Mouse (Mus musculus): ENCODE measurements around the gene Drosha. TPM values are rescaled to one million over a fixed set of nuclear protein-coding genes. Genes with fewer than 3 reads are reported as not detected.
"Not testable (repeated sequence)": the region's sequence is repeated elsewhere in the genome, so short reads cannot be mapped to it uniquely, and the experiment has no call there.

Gene Drosha
- polyA plus RNA-seq, 1 experiment from 2014 or later, result 50.2 TPM

GRCm38 (mm10) chr15:12919967-12920870, 95.6 kb downstream of the Drosha start:
- DNase-seq (ENCODE audit: low spot score), result no peak
- peaks cover 74% of the 10 kb centered on the region for H3K36me3 ChIP-seq (ENCODE audit: control insufficient read depth, insufficient read depth, low read length)
- 73% methylated on average over 24 of the region's 24 CpGs for WGBS

GRCm38 (mm10) chr15:12921901-12922300, 97.3 kb downstream of the Drosha start:
- Histone ChIP-seq H3K9ac (ENCODE audit: low read length) (no peak overlapping the region), H3K4me2 (ENCODE audit: low read length) (no peak overlapping the region), H3K4me1 (ENCODE audit: control insufficient read depth, insufficient read depth, low read length) (no peaks in the 10 kb centered on the region), H3K4me3 (ENCODE audit: low read depth, low read length) (no peak overlapping the region), H3K27ac (ENCODE audit: low read depth, low read length) (no peak overlapping the region), H3K9me3 (replicated peaks; ENCODE audit: control insufficient read depth, low read length) (no peaks in the 10 kb centered on the region), H3K36me3 (ENCODE audit: control insufficient read depth, insufficient read depth, low read length) (peaks cover 74% of the 10 kb centered on the region), H3K27me3 (replicated peaks; ENCODE audit: control insufficient read depth, insufficient read depth, low read length) (no peaks in the 10 kb centered on the region)
- 92% methylated on average over 6 of the region's 6 CpGs for WGBS
- ATAC-seq, result no peak
- no peak for DNase-seq (ENCODE audit: low spot score)

More at GRCm38 (mm10) chr15:12919967-12920870, 95.6 kb downstream of the Drosha start:
- Histone ChIP-seq H3K4me2 (ENCODE audit: low read length) (no peak overlapping the region), H3K9ac (ENCODE audit: low read length) (no peak overlapping the region), H3K27ac (ENCODE audit: low read depth, low read length) (no peak overlapping the region), H3K4me1 (ENCODE audit: control insufficient read depth, insufficient read depth, low read length) (no peaks in the 10 kb centered on the region), H3K27me3 (replicated peaks; ENCODE audit: control insufficient read depth, insufficient read depth, low read length) (no peaks in the 10 kb centered on the region), H3K9me3 (replicated peaks; ENCODE audit: control insufficient read depth, low read length) (no peaks in the 10 kb centered on the region), H3K4me3 (ENCODE audit: low read depth, low read length) (no peak overlapping the region)
- no peak; the same call in 1 of the 2 replicates for ATAC-seq

- Histone ChIP-seq H3K4me3 (ENCODE audit: low read depth, low read length) (no peak overlapping the region), H3K9me3 (replicated peaks; ENCODE audit: control insufficient read depth, low read length) (no peaks in the 10 kb centered on the region), H3K27me3 (replicated peaks; ENCODE audit: control insufficient read depth, insufficient read depth, low read length) (no peaks in the 10 kb centered on the region), H3K4me1 (ENCODE audit: control insufficient read depth, insufficient read depth, low read length) (no peaks in the 10 kb centered on the region), H3K27ac (ENCODE audit: low read depth, low read length) (no peak overlapping the region), H3K9ac (ENCODE audit: low read length) (no peak overlapping the region), H3K36me3 (ENCODE audit: control insufficient read depth, insufficient read depth, low read length) (peaks cover 69% of the 10 kb centered on the region), H3K4me2 (ENCODE audit: low read length) (no peak overlapping the region)
- DNase-seq (ENCODE audit: low spot score), result no peak
- 91% methylated on average over 6 of the region's 6 CpGs for WGBS
- ATAC-seq, result no peak
Observed at GRCm38 (mm10) chr15:12923826-12924225, 99.2 kb downstream of the Drosha start.

GRCm38 (mm10) chr15:12931481-12931880, 106.9 kb downstream of the Drosha start:
- DNase-seq (ENCODE audit: low spot score), result no peak
- H3K4me3 ChIP-seq (ENCODE audit: low read depth, low read length), result no peak overlapping the region
- 92% methylated on average over 5 of the region's 5 CpGs for WGBS
- H3K9me3 ChIP-seq (replicated peaks; ENCODE audit: control insufficient read depth, low read length), result no peaks in the 10 kb centered on the region
- no peak overlapping the region for H3K27ac ChIP-seq (ENCODE audit: low read depth, low read length)
- no peak overlapping the region for H3K9ac ChIP-seq (ENCODE audit: low read length)
- H3K27me3 ChIP-seq (replicated peaks; ENCODE audit: control insufficient read depth, insufficient read depth, low read length), result no peaks in the 10 kb centered on the region
- H3K36me3 ChIP-seq (ENCODE audit: control insufficient read depth, insufficient read depth, low read length), result peaks cover 49% of the 10 kb centered on the region
- H3K4me2 ChIP-seq (ENCODE audit: low read length), result no peak overlapping the region
- no peak for ATAC-seq
- H3K4me1 ChIP-seq (ENCODE audit: control insufficient read depth, insufficient read depth, low read length), result no peaks in the 10 kb centered on the region

GRCm38 (mm10) chr15:12936217-12936732, 111.7 kb downstream of the Drosha start:
- no peaks in the 10 kb centered on the region for H3K9me3 ChIP-seq (replicated peaks; ENCODE audit: control insufficient read depth, low read length)
- DNase-seq (ENCODE audit: low spot score) (no peak), ATAC-seq (no peak)
- H3K36me3 ChIP-seq (ENCODE audit: control insufficient read depth, insufficient read depth, low read length), result peaks cover 18% of the 10 kb centered on the region
- no peak overlapping the region for H3K4me3 ChIP-seq (ENCODE audit: low read depth, low read length)
- peaks cover 6% of the 10 kb centered on the region; the same call in 1 of the 2 replicates for H3K4me1 ChIP-seq (ENCODE audit: control insufficient read depth, insufficient read depth, low read length)
- no peak overlapping the region for H3K4me2 ChIP-seq (ENCODE audit: low read length)
- H3K27me3 ChIP-seq (replicated peaks; ENCODE audit: control insufficient read depth, insufficient read depth, low read length), result no peaks in the 10 kb centered on the region
- H3K27ac ChIP-seq (ENCODE audit: low read depth, low read length), result no peak overlapping the region
- 94% methylated on average over 10 of the region's 10 CpGs for WGBS
- H3K9ac ChIP-seq (ENCODE audit: low read length), result no peak overlapping the region

- peaks cover 14% of the 10 kb centered on the region for H3K4me1 ChIP-seq (ENCODE audit: control insufficient read depth, insufficient read depth, low read length)
- H3K9ac ChIP-seq (ENCODE audit: low read length); DNase-seq (ENCODE audit: low spot score); H3K27me3 ChIP-seq (replicated peaks; ENCODE audit: control insufficient read depth, insufficient read depth, low read length); H3K9me3 ChIP-seq (replicated peaks; ENCODE audit: control insufficient read depth, low read length); H3K4me3 ChIP-seq (ENCODE audit: low read depth, low read length); ATAC-seq; H3K4me2 ChIP-seq (ENCODE audit: low read length); H3K27ac ChIP-seq (ENCODE audit: low read depth, low read length): not testable (repeated sequence)
- WGBS, result 90% methylated on average over 3 of the region's 3 CpGs
- H3K36me3 ChIP-seq (ENCODE audit: control insufficient read depth, insufficient read depth, low read length), result peaks cover 18% of the 10 kb centered on the region
Observed at GRCm38 (mm10) chr15:12937326-12937725, 112.7 kb downstream of the Drosha start.

GRCm38 (mm10) chr15:12941106-12941505, 116.5 kb downstream of the Drosha start:
- peak; percentile 34 for DNase-seq (ENCODE audit: low spot score)
- H3K4me3 ChIP-seq (ENCODE audit: low read depth, low read length), result no peak overlapping the region
- H3K4me2 ChIP-seq (ENCODE audit: low read length), result 0 out of 2 replicates have a peak overlapping the region, but pooled peaks have one; percentile 6
- peaks cover 5% of the 10 kb centered on the region; the same call in 1 of the 2 replicates for H3K36me3 ChIP-seq (ENCODE audit: control insufficient read depth, insufficient read depth, low read length)
- H3K27ac ChIP-seq (ENCODE audit: low read depth, low read length), result no peak overlapping the region
- H3K9me3 ChIP-seq (replicated peaks; ENCODE audit: control insufficient read depth, low read length), result no peaks in the 10 kb centered on the region
- H3K4me1 ChIP-seq (ENCODE audit: control insufficient read depth, insufficient read depth, low read length), result peaks cover 18% of the 10 kb centered on the region
- ATAC-seq, result 0 out of 2 replicates have a peak, but pooled peaks have one; percentile 19
- H3K9ac ChIP-seq (ENCODE audit: low read length), result no peak overlapping the region
- no peaks in the 10 kb centered on the region for H3K27me3 ChIP-seq (replicated peaks; ENCODE audit: control insufficient read depth, insufficient read depth, low read length)
- WGBS, result 6% methylated on average over 9 of the region's 9 CpGs

- Histone ChIP-seq H3K4me2 (ENCODE audit: low read length) (no peak overlapping the region), H3K9me3 (replicated peaks; ENCODE audit: control insufficient read depth, low read length) (no peaks in the 10 kb centered on the region), H3K9ac (ENCODE audit: low read length) (peak overlapping the region; percentile 38; the same call in 1 of the 2 replicates), H3K4me3 (ENCODE audit: low read depth, low read length) (no peak overlapping the region), H3K27ac (ENCODE audit: low read depth, low read length) (no peak overlapping the region), H3K36me3 (ENCODE audit: control insufficient read depth, insufficient read depth, low read length) (no peaks in the 10 kb centered on the region), H3K4me1 (ENCODE audit: control insufficient read depth, insufficient read depth, low read length) (peaks cover 18% of the 10 kb centered on the region), H3K27me3 (replicated peaks; ENCODE audit: control insufficient read depth, insufficient read depth, low read length) (no peaks in the 10 kb centered on the region)
- DNase-seq (ENCODE audit: low spot score), result peak; percentile 10
- no peak for ATAC-seq
- WGBS, result 4% methylated on average over 14 of the region's 14 CpGs
Observed at GRCm38 (mm10) chr15:12941651-12942180, 117.1 kb downstream of the Drosha start.

Data from forebrain, embryonic 14.5 days (tissue).